Mouse (Mus musculus): ENCODE results near the gene Rasgef1a.

The Rasgef1a gene

GRCm38 (mm10) chr6:118031467-118031866 lies 20.2 kb downstream of the Rasgef1a start:
- DNase-seq = no peak

- DNase-seq = no peak
Measured at GRCm38 (mm10) chr6:118035639-118036038, 24.4 kb downstream of the Rasgef1a start.

- no peak for DNase-seq
Measured at GRCm38 (mm10) chr6:118036118-118036805, 25.0 kb downstream of the Rasgef1a start.

GRCm38 (mm10) chr6:118036866-118037265 lies 25.6 kb downstream of the Rasgef1a start:
- no peak for DNase-seq

DNA sequence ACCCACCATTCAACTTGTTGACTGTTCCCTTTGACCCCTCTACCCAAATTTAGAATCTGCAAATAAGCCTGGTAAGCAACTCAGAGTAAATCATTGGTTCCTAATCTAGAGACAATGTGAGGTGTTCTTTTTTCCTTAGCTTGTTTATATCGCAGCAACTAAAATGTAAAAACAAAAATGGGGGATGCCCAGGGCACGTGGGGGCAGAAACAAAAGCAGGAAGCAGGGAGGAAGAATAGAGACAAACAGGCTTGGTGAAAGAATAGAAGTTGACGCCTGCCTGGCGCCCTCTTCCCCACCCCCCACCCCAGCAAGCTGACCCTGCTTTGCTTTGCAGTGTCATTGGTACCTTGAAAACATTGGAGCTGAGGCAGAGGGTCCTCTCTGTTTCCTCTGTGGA lies 33.9 kb downstream of the Rasgef1a start:
- no peak for DNase-seq

- DNase-seq = no peak
Measured at GRCm38 (mm10) chr6:118045892-118046291, 34.7 kb downstream of the Rasgef1a start.

- DNase-seq = no peak
Measured at GRCm38 (mm10) chr6:118046511-118046910, 35.3 kb downstream of the Rasgef1a start.

- no peak for DNase-seq
Measured at GRCm38 (mm10) chr6:118046924-118047323, 35.7 kb downstream of the Rasgef1a start.

GRCm38 (mm10) chr6:118047811-118048505 lies 36.7 kb downstream of the Rasgef1a start:
- DNase-seq = no peak

DNA sequence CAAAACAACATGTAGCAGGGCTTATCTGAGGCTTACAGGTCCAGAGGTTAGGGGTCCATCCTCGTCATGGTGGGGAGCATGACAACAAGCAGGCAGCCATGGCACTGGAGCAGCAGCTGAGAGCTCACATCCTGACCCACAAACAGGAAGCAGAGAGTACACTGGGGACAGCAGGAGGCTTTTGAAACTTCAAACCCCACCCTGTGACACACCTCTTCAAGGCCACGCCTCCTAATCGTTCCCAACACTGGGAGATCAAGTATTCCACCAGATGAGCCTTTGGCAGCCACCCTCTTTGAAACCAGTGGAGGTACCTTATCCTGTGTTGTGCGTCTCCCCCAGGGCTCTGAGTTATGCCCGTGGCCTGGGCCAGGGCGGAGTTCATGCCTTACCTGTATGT lies 38.5 kb downstream of the Rasgef1a start:
- DNase-seq = no peak

DNA sequence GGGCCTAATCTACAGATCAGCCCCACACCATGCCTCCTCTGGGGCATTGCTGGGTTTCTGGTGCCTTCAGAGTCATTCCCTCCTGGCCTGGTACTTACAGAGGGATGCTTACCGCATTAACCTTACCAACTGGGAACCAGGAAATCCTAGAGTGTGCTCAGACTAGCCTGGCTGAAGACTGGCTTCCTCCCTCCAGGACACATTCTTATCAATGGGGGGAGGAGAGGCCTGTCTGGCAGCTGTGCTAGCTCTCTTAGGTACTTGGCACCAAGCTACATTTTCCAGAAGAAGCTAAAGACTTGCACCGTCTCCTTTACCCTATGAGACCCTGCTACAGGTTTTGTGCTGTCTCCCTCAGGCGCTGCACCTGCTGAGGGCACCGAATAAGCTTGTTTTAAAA lies 40.2 kb downstream of the Rasgef1a start:
- no peak for DNase-seq

DNA sequence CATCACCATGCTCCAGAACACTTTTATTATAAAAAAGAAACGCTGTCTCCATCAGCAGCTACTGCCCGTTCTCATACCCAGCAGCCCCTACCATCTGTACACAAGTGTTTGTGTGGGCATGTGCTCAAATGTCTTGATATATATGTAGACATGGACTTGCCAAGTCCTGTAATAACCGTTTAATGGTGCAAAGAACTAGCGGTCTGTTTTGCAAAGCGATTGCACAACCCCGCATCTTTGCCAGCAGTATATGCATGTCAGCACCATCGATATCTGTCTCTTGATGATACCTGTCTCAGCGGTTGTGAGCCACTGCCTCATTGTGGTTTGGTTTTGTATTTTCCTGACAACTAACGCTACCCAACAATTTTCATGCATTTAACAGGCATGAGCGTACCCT lies 44.0 kb downstream of the Rasgef1a start:
- no peak for DNase-seq

- DNase-seq = no peak
Measured at GRCm38 (mm10) chr6:118061266-118061665, 50.0 kb downstream of the Rasgef1a start.

- no peak for DNase-seq
Measured at GRCm38 (mm10) chr6:118063266-118063665, 52.0 kb downstream of the Rasgef1a start.

GRCm38 (mm10) chr6:118064968-118065530 lies 53.8 kb downstream of the Rasgef1a start:
- DNase-seq = peak; percentile 67

- DNase-seq = peak; percentile 25
Measured at GRCm38 (mm10) chr6:118065837-118066198, 54.6 kb downstream of the Rasgef1a start.

GRCm38 (mm10) chr6:118066199-118067081 lies 55.2 kb downstream of the Rasgef1a start:
- DNase-seq = peak; percentile 39

DNA sequence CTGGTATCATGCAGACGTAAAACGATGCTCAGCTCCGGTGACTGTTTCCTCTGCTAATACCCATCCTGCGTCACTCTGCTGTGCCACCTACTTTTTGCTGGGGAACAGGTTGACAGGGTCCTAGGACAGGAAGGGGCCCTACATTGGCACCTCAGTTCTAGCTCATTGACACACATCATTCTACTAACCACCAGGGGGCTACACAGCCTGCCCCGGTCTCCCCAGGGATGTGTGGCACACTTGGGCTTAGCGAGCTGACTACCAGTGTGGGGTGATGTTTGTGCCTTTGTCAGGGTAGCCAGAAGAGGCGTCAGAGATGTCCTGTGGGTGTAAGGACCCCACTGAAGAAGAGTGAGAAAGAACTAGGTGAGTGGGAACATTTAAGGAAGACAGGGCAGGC lies 56.5 kb downstream of the Rasgef1a start:
- DNase-seq = no peak

- no peak for DNase-seq
Measured at GRCm38 (mm10) chr6:118070321-118071012, 59.2 kb downstream of the Rasgef1a start.

DNA sequence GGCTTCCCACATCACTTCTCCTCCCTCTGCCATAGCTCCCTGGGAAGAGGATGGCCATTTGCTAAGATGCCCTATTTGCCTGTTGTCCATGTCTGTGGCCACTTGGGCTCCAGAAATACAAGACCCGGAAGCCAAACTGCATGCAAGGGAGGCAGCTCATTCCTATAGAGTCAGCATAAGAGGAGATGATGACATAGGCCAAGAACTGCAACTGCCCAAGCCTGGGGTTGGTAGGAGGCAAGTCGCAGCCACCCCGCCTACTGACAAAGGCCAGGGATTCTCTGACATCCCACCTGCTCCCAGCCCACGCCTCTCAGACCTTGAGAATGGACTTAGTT lies 59.7 kb downstream of the Rasgef1a start:
- no peak for DNase-seq

DNA sequence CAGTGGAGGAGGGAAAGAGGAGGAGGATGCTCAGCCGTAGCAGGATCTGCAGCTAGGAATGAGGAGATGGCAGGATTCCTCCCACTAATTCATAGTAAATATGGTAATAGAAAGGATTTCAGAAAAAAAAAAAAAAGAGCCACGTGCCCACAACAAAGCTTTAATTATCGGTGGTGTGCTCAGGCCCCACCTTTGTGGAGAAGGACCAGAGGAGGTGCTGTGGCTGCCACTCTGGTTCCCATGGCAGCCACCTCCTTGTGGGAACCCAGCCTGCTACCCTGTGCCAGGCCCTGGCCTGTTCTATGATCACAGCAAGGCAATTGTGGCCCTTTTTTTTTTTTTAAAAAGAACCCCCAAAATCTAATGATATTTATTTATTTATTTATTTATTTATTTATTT lies 60.2 kb downstream of the Rasgef1a start:
- no peak for DNase-seq

- DNase-seq = no peak
Measured at GRCm38 (mm10) chr6:118072176-118072575, 60.9 kb downstream of the Rasgef1a start.

- DNase-seq = no peak
Measured at GRCm38 (mm10) chr6:118074151-118074550, 62.9 kb downstream of the Rasgef1a start.

All from thymus, postnatal 4 days (tissue).